Mouse (Mus musculus): ENCODE data around the gene Cpn1. TPM values are rescaled to one million over a fixed set of nuclear protein-coding genes. Genes with fewer than 3 reads are reported as not detected.

The Cpn1 gene
- total and polyA plus RNA-seq, 3 experiments: 0.13 to 1.0 (median 0.34) TPM

DNA sequence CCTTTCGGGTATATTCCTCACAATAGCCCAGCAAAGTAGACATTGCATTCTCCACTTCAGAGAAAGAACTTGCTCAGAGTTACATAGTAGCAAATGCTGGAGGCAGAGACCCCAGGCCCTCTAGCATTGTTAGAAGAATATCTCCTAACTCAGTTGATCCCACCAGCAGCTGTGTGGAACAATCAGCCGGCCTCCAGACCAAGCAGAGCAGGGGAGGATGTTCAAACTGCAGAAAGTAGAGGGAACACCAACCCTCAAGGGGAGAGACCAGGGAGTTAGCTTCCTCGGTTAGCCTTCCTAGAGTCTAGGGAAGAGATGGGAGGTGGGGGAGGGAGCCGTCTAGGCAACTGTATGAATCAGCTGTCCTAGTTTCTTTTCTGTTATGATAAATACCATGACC is 6.1 kb upstream of the Cpn1 start:
- Histone ChIP-seq H3K4me3 (replicated peaks in 1 of 3; ENCODE audit: low read depth in 2 of 3, low read length in 2 of 3, poor library complexity in 1 of 3) (no peak overlapping the region), H3K9ac (ENCODE audit: insufficient read depth, low read depth) (no peak overlapping the region), H3K4me1 (ENCODE audit: control insufficient read depth in 1 of 2, insufficient read depth in 2 of 2) (peaks cover 6 to 8% of the 10 kb centered on the region in 2 experiments; a peak in 3 of 4 replicates), H3K27me3 (replicated peaks) (no peaks in the 10 kb centered on the region), H3K79me2 (replicated peaks; ENCODE audit: control insufficient read depth, extremely low read depth, insufficient read depth, poor library complexity, severe bottlenecking) (no peaks in the 10 kb centered on the region), H3K4me2 (ENCODE audit: insufficient read depth, low read depth, poor library complexity, severe bottlenecking) (no peak overlapping the region), H3K36me3 (replicated peaks in 1 of 2; ENCODE audit: control insufficient read depth in 1 of 2, insufficient read depth in 1 of 2, low read length in 1 of 2) (no peaks in the 10 kb centered on the region), H3K27ac (ENCODE audit: insufficient read depth, low read depth) (no peak overlapping the region), H3K9me3 (replicated peaks; ENCODE audit: low read length) (no peaks in the 10 kb centered on the region)
- DNase-seq (ENCODE audit: extremely low read depth): no peak
- TF ChIP-seq MAX (IDR thresholded peaks at IDR 0.05; ENCODE audit: low read length) (no peak), MYC (IDR thresholded peaks at IDR 0.05; ENCODE audit: low read depth, low read length) (no peak), EP300 (IDR thresholded peaks at IDR 0.05; ENCODE audit: low read length) (no peak), JUND (conservative IDR thresholded peaks at IDR 0.05; ENCODE audit: low read depth, low read length) (no peak), RAD21 (IDR thresholded peaks at IDR 0.05; ENCODE audit: low read depth, low read length) (no peak), ELF1 (IDR thresholded peaks at IDR 0.05; ENCODE audit: low read depth, low read length) (no peak), USF1 (IDR thresholded peaks at IDR 0.05; ENCODE audit: low read depth, low read length) (no peak), IRF4 (IDR thresholded peaks at IDR 0.05; ENCODE audit: low read depth, low read length) (no peak), GABPA (IDR thresholded peaks at IDR 0.05; ENCODE audit: insufficient replicate concordance, low read depth, low read length) (no peak), HCFC1 (IDR thresholded peaks at IDR 0.05; ENCODE audit: low read depth, low read length) (no peak), USF2 (conservative IDR thresholded peaks at IDR 0.05; ENCODE audit: low read depth, low read length) (no peak), UBTF (IDR thresholded peaks at IDR 0.05; ENCODE audit: low read depth, low read length) (no peak), TCF12 (IDR thresholded peaks at IDR 0.05; ENCODE audit: low read depth, low read length) (no peak), TBP (conservative IDR thresholded peaks at IDR 0.05; ENCODE audit: low read depth, low read length) (no peak), CTCF (conservative IDR thresholded peaks at IDR 0.05 in 1 of 2, IDR thresholded peaks at IDR 0.05 in 1 of 2; ENCODE audit: low read depth in 2 of 2, low read length in 2 of 2) (no peak), SMC3 (IDR thresholded peaks at IDR 0.05; ENCODE audit: low read depth, low read length) (no peak), POLR2A (IDR thresholded peaks at IDR 0.05; ENCODE audit: low read depth, low read length) (no peak)
- in situ Hi-C loops (cut with MboI; ENCODE audit: low pct_ligation_motif_present, low pct_unique_long_range_greater_than_20kb, low sequenced_read_pairs): no loop called here
- dilution Hi-C loops (cut with MboI; ENCODE audit: extremely low pct_ligation_motif_present, extremely low pct_unique_long_range_greater_than_20kb, low sequenced_read_pairs): no loop called here

GRCm38 (mm10) chr19:43990362-43990761 is 4.0 kb upstream of the Cpn1 start:
- no peaks in the 10 kb centered on the region for H3K9me3 ChIP-seq (replicated peaks; ENCODE audit: low read length)
- no peak overlapping the region for H3K4me3 ChIP-seq (replicated peaks in 1 of 3; ENCODE audit: low read depth in 2 of 3, low read length in 2 of 3, poor library complexity in 1 of 3)
- H3K27me3 ChIP-seq (replicated peaks): no peaks in the 10 kb centered on the region
- no peak overlapping the region for H3K9ac ChIP-seq (ENCODE audit: insufficient read depth, low read depth)
- H3K36me3 ChIP-seq (replicated peaks in 1 of 2; ENCODE audit: control insufficient read depth in 1 of 2, insufficient read depth in 1 of 2, low read length in 1 of 2): no peaks in the 10 kb centered on the region
- TF ChIP-seq ZKSCAN1 (IDR thresholded peaks at IDR 0.05; ENCODE audit: borderline replicate concordance, low read depth, low read length): no peak
- TF ChIP-seq NRF1 (IDR thresholded peaks at IDR 0.05; ENCODE audit: low read depth, low read length): 0 out of 2 replicates have a peak, but pooled peaks have one; percentile 45
- no peaks in the 10 kb centered on the region for H3K79me2 ChIP-seq (replicated peaks; ENCODE audit: control insufficient read depth, extremely low read depth, insufficient read depth, poor library complexity, severe bottlenecking)
- peaks cover 6 to 8% of the 10 kb centered on the region in 2 experiments; a peak in 3 of 4 replicates for H3K4me1 ChIP-seq (ENCODE audit: control insufficient read depth in 1 of 2, insufficient read depth in 2 of 2)
- dilution Hi-C loops (cut with MboI; ENCODE audit: extremely low pct_ligation_motif_present, extremely low pct_unique_long_range_greater_than_20kb, low sequenced_read_pairs) (no loop called here), in situ Hi-C loops (cut with MboI; ENCODE audit: low pct_ligation_motif_present, low pct_unique_long_range_greater_than_20kb, low sequenced_read_pairs) (no loop called here)
- DNase-seq (ENCODE audit: extremely low read depth): no peak
- H3K4me2 ChIP-seq (ENCODE audit: insufficient read depth, low read depth, poor library complexity, severe bottlenecking): no peak overlapping the region
- no peak overlapping the region for H3K27ac ChIP-seq (ENCODE audit: insufficient read depth, low read depth)

All from CH12.LX (cell line).